8 mouse cellular contexts compared by ENCODE assay signal in the genomic region with DNA sequence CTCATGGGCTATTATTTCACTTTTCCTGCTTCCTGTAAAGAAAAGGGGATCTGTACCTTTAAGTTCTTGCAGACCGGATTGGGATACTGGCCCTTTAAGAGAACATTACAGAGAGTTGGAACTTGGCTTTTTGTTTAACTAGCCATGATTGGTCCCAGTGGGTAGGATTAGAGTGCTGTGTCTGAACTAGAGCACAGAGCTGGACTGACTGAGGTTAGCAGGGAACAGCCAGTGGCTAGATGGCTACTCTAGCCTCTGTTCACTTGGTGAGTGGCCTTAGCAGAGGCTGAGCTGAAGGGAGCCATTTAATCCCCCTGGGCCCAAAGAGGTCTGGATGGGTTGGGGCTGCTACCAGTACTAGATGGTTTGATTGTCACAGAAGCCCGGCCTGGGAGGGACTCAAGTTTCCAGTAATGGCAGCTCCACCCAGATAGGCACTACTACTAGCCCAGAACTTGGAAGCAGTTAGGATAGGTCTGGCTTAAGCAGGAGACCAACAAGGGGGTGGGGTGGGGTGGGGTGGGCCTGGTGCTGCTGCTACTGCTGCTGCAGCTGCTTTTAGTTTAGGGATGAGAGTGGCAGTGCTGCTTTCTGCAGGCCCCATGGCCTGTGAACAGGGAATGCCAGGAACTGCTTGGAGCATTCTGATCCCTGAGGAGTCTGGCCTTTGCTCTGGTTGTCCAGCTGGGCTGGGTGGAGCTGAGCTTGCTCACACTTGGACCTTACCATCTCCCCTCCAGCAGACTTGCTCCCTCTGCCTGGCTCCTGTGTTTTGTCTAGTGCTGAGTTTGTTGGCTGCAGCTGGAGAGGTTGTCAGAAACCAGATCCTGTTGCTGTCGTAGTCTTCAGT.
DNase-seq lines count a peak whose midpoint lies in the region; TF ChIP-seq lines count a peak whose summit lies in the region.

No protein-coding gene starts in this region.

- peak; percentile 76 for DNase-seq in MN1 (ENCODE audit: low spot score)
- peak; percentile 63 for DNase-seq in embryo, embryonic 11 days
- peak; percentile 81 for DNase-seq in heart, adult 8-10 months (ENCODE audit: low spot score)
- peak; percentile 66 to 68 for DNase-seq in kidney, adult 8-10 months
- peak; percentile 59 for DNase-seq in lung, postnatal 25 days (ENCODE audit: low spot score)
- DNase-seq in right cerebral cortex, postnatal 10 days (ENCODE audit: low spot score in 2 of 2): no peak
- no peak for DNase-seq in cerebellum, adult 2 months
- no peak for DNase-seq in layer of hippocampus, postnatal 14 days (ENCODE audit: low spot score in 2 of 2)

- H3K4me3 ChIP-seq in cerebellum, adult 2 months (replicated peaks; ENCODE audit: insufficient read depth, low read depth, low read length): no peak overlapping the region

- 14% methylated on average over 3 of the region's 3 CpGs for WGBS in cerebellum, adult 2 months

- no peak for TF ChIP-seq CTCF in cerebellum, adult 2 months (IDR thresholded peaks at IDR 0.05; ENCODE audit: borderline replicate concordance, insufficient read depth, low read depth, low read length)

- H3K27me3 ChIP-seq in cerebellum, adult 2 months (ENCODE audit: control insufficient read depth, insufficient read depth, low read length): no peaks in the 10 kb centered on the region

- no peak overlapping the region for H3K27ac ChIP-seq in cerebellum, adult 2 months (ENCODE audit: insufficient read depth, low read length)

- no peak for TF ChIP-seq POLR2A in cerebellum, adult 2 months (IDR thresholded peaks at IDR 0.05; ENCODE audit: borderline replicate concordance, insufficient read depth, low read length)

- peaks cover 80% of the 10 kb centered on the region for H3K4me1 ChIP-seq in cerebellum, adult 2 months (ENCODE audit: control insufficient read depth, insufficient read depth, low read length)

Comparison
In these comparisons a context has a peak if more than half of its experiments do, and no peak if none do; other contexts are left out.
1. DNase-seq: peak in MN1 (single experiment), embryo, embryonic 11 days (single experiment), heart, adult 8-10 months (single experiment), kidney, adult 8-10 months (2 of 2) and lung, postnatal 25 days (single experiment); none in right cerebral cortex, postnatal 10 days (0 of 2), cerebellum, adult 2 months (0 of 2) and layer of hippocampus, postnatal 14 days (0 of 2).